Mouse (Mus musculus): ENCODE data around the gene Fbxo7. TPM values are rescaled to one million over a fixed set of nuclear protein-coding genes. Genes with fewer than 3 reads are reported as not detected.

Fbxo7 gene
- 20.2 and 22.3 TPM in 2 replicates for polyA plus RNA-seq (2015; fragmentation: Nextera tagmentation; extraction: Ambion mirVana)

GRCm38 (mm10) chr10:86021749-86022473 is at the start of gene Fbxo7:
Gene Fbxo7 (plus strand): TSS chr10:86021972.
- WGBS = under 1% methylated on average over 79 of the region's 82 CpGs
- Histone ChIP-seq H3K4me2 (replicated peaks; ENCODE audit: low read depth, low read length) (peak within 1 kb of the TSS; percentile 67), H3K9me3 (ENCODE audit: low read length) (no peaks in the 10 kb centered on the region), H3K27me3 (replicated peaks; ENCODE audit: insufficient read depth, low read length) (no peaks in the 10 kb centered on the region), H3K36me3 (ENCODE audit: insufficient read depth, low read length) (no peaks in the 10 kb centered on the region), H3K4me3 (ENCODE audit: low read depth, low read length) (peak within 1 kb of the TSS; percentile 89), H3K9ac (replicated peaks; ENCODE audit: low read depth) (peak within 1 kb of the TSS; percentile 83), H3K27ac (ENCODE audit: low read length) (peak within 1 kb of the TSS; percentile 93), H3K4me1 (ENCODE audit: insufficient read depth, low read depth, low read length) (no peaks in the 10 kb centered on the region)
- peak; percentile 97 for DNase-seq (ENCODE audit: low spot score)
- TF ChIP-seq EP300 (IDR thresholded peaks at IDR 0.05) (no peak), CTCF (IDR thresholded peaks at IDR 0.05) (peak; percentile 99)
- peak; percentile 97 for ATAC-seq

- peak; percentile 38 for ATAC-seq
- Histone ChIP-seq H3K4me2 (replicated peaks; ENCODE audit: low read depth, low read length) (no peak overlapping the region), H3K9ac (replicated peaks; ENCODE audit: low read depth) (no peak overlapping the region), H3K9me3 (ENCODE audit: low read length) (no peaks in the 10 kb centered on the region), H3K27ac (ENCODE audit: low read length) (no peak overlapping the region), H3K4me3 (ENCODE audit: low read depth, low read length) (no peak overlapping the region), H3K4me1 (ENCODE audit: insufficient read depth, low read depth, low read length) (no peaks in the 10 kb centered on the region), H3K27me3 (replicated peaks; ENCODE audit: insufficient read depth, low read length) (no peaks in the 10 kb centered on the region), H3K36me3 (ENCODE audit: insufficient read depth, low read length) (no peaks in the 10 kb centered on the region)
- no peak for DNase-seq (ENCODE audit: low spot score)
- WGBS = 46% methylated on average over 4 of the region's 4 CpGs
- TF ChIP-seq EP300 (IDR thresholded peaks at IDR 0.05) (no peak), CTCF (IDR thresholded peaks at IDR 0.05) (no peak)
Measured at GRCm38 (mm10) chr10:85972915-85973314, 48.9 kb upstream of the Fbxo7 start.

GRCm38 (mm10) chr10:85989412-85990115 is 32.2 kb upstream of the Fbxo7 start:
- no peak overlapping the region for H3K4me2 ChIP-seq (replicated peaks; ENCODE audit: low read depth, low read length)
- peak; percentile 11 for DNase-seq (ENCODE audit: low spot score)
- no peaks in the 10 kb centered on the region for H3K36me3 ChIP-seq (ENCODE audit: insufficient read depth, low read length)
- WGBS = 59% methylated on average over 6 of the region's 6 CpGs
- H3K4me3 ChIP-seq (ENCODE audit: low read depth, low read length) = no peak overlapping the region
- no peak overlapping the region for H3K27ac ChIP-seq (ENCODE audit: low read length)
- no peaks in the 10 kb centered on the region for H3K27me3 ChIP-seq (replicated peaks; ENCODE audit: insufficient read depth, low read length)
- no peak overlapping the region for H3K9ac ChIP-seq (replicated peaks; ENCODE audit: low read depth)
- ATAC-seq = peak; percentile 56
- H3K9me3 ChIP-seq (ENCODE audit: low read length) = no peaks in the 10 kb centered on the region
- TF ChIP-seq EP300 (IDR thresholded peaks at IDR 0.05) = no peak
- TF ChIP-seq CTCF (IDR thresholded peaks at IDR 0.05) = no peak
- H3K4me1 ChIP-seq (ENCODE audit: insufficient read depth, low read depth, low read length) = no peaks in the 10 kb centered on the region

- no peaks in the 10 kb centered on the region for H3K27me3 ChIP-seq (replicated peaks; ENCODE audit: insufficient read depth, low read length)
- TF ChIP-seq CTCF (IDR thresholded peaks at IDR 0.05) = no peak
- TF ChIP-seq EP300 (IDR thresholded peaks at IDR 0.05) = no peak
- H3K4me1 ChIP-seq (ENCODE audit: insufficient read depth, low read depth, low read length) = no peaks in the 10 kb centered on the region
- WGBS = 78% methylated on average over 4 of the region's 4 CpGs
- H3K9ac ChIP-seq (replicated peaks; ENCODE audit: low read depth) = no peak overlapping the region
- H3K9me3 ChIP-seq (ENCODE audit: low read length) = no peaks in the 10 kb centered on the region
- DNase-seq (ENCODE audit: low spot score) (no peak), ATAC-seq (no peak)
- H3K27ac ChIP-seq (ENCODE audit: low read length) = no peak overlapping the region
- H3K36me3 ChIP-seq (ENCODE audit: insufficient read depth, low read length) = no peaks in the 10 kb centered on the region
- no peak overlapping the region for H3K4me3 ChIP-seq (ENCODE audit: low read depth, low read length)
- no peak overlapping the region for H3K4me2 ChIP-seq (replicated peaks; ENCODE audit: low read depth, low read length)
Measured at GRCm38 (mm10) chr10:85992412-85992811, 29.4 kb upstream of the Fbxo7 start.

DNA sequence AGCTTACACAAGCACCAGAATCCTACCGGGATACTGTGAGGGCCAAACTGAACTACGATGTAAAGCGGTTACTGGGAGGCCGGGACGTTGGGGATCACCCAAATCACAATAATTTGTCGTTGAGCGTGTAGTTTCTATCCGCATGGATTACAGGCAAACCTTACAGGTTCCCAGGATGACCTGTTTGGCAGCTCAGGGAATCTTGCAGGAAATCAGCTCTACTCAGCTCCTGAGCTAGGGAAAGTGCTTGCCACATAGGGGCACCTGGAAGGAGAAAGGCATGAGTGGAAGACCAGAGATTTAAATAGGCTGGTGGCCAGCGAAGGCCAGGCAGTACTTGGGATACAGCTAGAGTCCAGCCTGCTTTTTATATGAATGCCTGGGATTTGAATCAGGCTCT is 27.9 kb upstream of the Fbxo7 start:
- H3K36me3 ChIP-seq (ENCODE audit: insufficient read depth, low read length) = no peaks in the 10 kb centered on the region
- ATAC-seq = no peak

GRCm38 (mm10) chr10:85994543-85995104 is 27.1 kb upstream of the Fbxo7 start:
- H3K36me3 ChIP-seq (ENCODE audit: insufficient read depth, low read length) = no peaks in the 10 kb centered on the region
- H3K4me1 ChIP-seq (ENCODE audit: insufficient read depth, low read depth, low read length) = no peaks in the 10 kb centered on the region
- no peak overlapping the region for H3K27ac ChIP-seq (ENCODE audit: low read length)
- H3K4me2 ChIP-seq (replicated peaks; ENCODE audit: low read depth, low read length) = no peak overlapping the region
- H3K9me3 ChIP-seq (ENCODE audit: low read length) = no peaks in the 10 kb centered on the region
- ATAC-seq = no peak
- DNase-seq (ENCODE audit: low spot score) = no peak
- 45% methylated on average over 5 of the region's 5 CpGs for WGBS
- H3K9ac ChIP-seq (replicated peaks; ENCODE audit: low read depth) = no peak overlapping the region
- no peaks in the 10 kb centered on the region for H3K27me3 ChIP-seq (replicated peaks; ENCODE audit: insufficient read depth, low read length)
- H3K4me3 ChIP-seq (ENCODE audit: low read depth, low read length) = no peak overlapping the region
- TF ChIP-seq CTCF (IDR thresholded peaks at IDR 0.05) = no peak
- no peak for TF ChIP-seq EP300 (IDR thresholded peaks at IDR 0.05)

More for the DNA sequence above, 27.9 kb upstream of the Fbxo7 start:
- no peak overlapping the region for H3K4me2 ChIP-seq (replicated peaks; ENCODE audit: low read depth, low read length)
- no peaks in the 10 kb centered on the region for H3K4me1 ChIP-seq (ENCODE audit: insufficient read depth, low read depth, low read length)
- TF ChIP-seq EP300 (IDR thresholded peaks at IDR 0.05) (no peak), CTCF (IDR thresholded peaks at IDR 0.05) (no peak)
- no peaks in the 10 kb centered on the region for H3K27me3 ChIP-seq (replicated peaks; ENCODE audit: insufficient read depth, low read length)
- no peak overlapping the region for H3K27ac ChIP-seq (ENCODE audit: low read length)
- no peak for DNase-seq (ENCODE audit: low spot score)
- 78% methylated on average over 9 of the region's 9 CpGs for WGBS
- H3K4me3 ChIP-seq (ENCODE audit: low read depth, low read length) = no peak overlapping the region
- no peaks in the 10 kb centered on the region for H3K9me3 ChIP-seq (ENCODE audit: low read length)
- no peak overlapping the region for H3K9ac ChIP-seq (replicated peaks; ENCODE audit: low read depth)

Measured in lung, postnatal 0 days (tissue).